Mouse (Mus musculus) bone marrow, adult 2 months (tissue): ENCODE results near the gene Map4k4.

Source experiments
- CTCF ChIP-seq: fragments of 200-500 bp; IDR thresholded peaks from 2 replicates; pipeline ENCODE4 v1.5.1; 2011; ENCODE audit warnings: low read length, control low read depth; ENCODE audit not compliant: control insufficient read depth, insufficient read depth
- POLR2A ChIP-seq: fragments of 200-500 bp; IDR thresholded peaks from 2 replicates; pipeline ENCODE4 v1.6.1; 2011; ENCODE audit warnings: low read depth, mild to moderate bottlenecking, control low read depth, low read length, borderline replicate concordance; ENCODE audit not compliant: control insufficient read depth

- no peak for TF ChIP-seq CTCF
- TF ChIP-seq POLR2A, result no peak
Observed at GRCm38 (mm10) chr1:40064508-40064907, 163.8 kb downstream of the Map4k4 start.
